Mouse (Mus musculus) MEL (cell line): ENCODE data around the gene Itprip. TPM values are rescaled to one million over a fixed set of nuclear protein-coding genes. Genes with fewer than 3 reads are reported as not detected.
A peak's percentile ranks its signal among the peaks of the same experiment; 100 is the strongest.

Experiments
- DNase-seq: peaks from one replicate; pipeline ENCODE4 v3.0.0; 2011; ENCODE audit warnings: low read depth, low spot score
- H3K27ac ChIP-seq: 2 replicates; pipeline ENCODE4 v1.5.1; 2012; ENCODE audit warnings: low read depth, mild to moderate bottlenecking, control low read depth, low read length, moderate library complexity; ENCODE audit not compliant: control insufficient read depth
- H3K27me3 ChIP-seq, 2 experiments: fragments of 150-350 bp in 1 of 2; sonication (generic) in 1 of 2; 2 replicates each; pipeline ENCODE4 v1.6.1; 2012; ENCODE audit warnings: low read length in 2 of 2, mild to moderate bottlenecking in 2 of 2, improper control_type of control experiment in 1 of 2, moderate library complexity in 1 of 2; ENCODE audit not compliant: insufficient read depth in 2 of 2, control insufficient read depth in 1 of 2
- H3K36me3 ChIP-seq, 2 experiments: 2 replicates each; pipeline ENCODE4 v1.6.1; 2012 to 2014; ENCODE audit warnings: low read length in 2 of 2, improper control_type of control experiment in 1 of 2, inconsistent platforms in 1 of 2, mild to moderate bottlenecking in 1 of 2; ENCODE audit not compliant: insufficient read depth in 2 of 2, control insufficient read depth in 1 of 2
- H3K4me1 ChIP-seq, 2 experiments: fragments of 150-350 bp in 1 of 2; sonication (generic) in 1 of 2; 2 replicates each; pipeline ENCODE4 v1.6.1; 2012; ENCODE audit warnings: low read length in 2 of 2, improper control_type of control experiment in 1 of 2, mild to moderate bottlenecking in 1 of 2; ENCODE audit not compliant: insufficient read depth in 2 of 2, control insufficient read depth in 1 of 2
- H3K4me3 ChIP-seq, 2 experiments: fragments of 150-350 bp in 1 of 2; sonication (generic) in 1 of 2; 2 replicates each; pipeline ENCODE4 v1.5.1; 2012; ENCODE audit warnings: low read depth in 2 of 2, low read length in 2 of 2, mild to moderate bottlenecking in 2 of 2, moderate library complexity in 2 of 2, control low read depth in 1 of 2, improper control_type of control experiment in 1 of 2; ENCODE audit not compliant: control insufficient read depth in 1 of 2, insufficient read depth in 1 of 2
- H3K79me2 ChIP-seq: 2 replicates; pipeline ENCODE4 v1.6.1; 2012; ENCODE audit warnings: mild to moderate bottlenecking, low read length, moderate library complexity; ENCODE audit not compliant: control insufficient read depth, poor library complexity, insufficient read depth
- H3K9ac ChIP-seq: 2 replicates; pipeline ENCODE4 v1.6.1; 2012; ENCODE audit warnings: low read depth, mild to moderate bottlenecking, control low read depth, low read length, moderate library complexity; ENCODE audit not compliant: control insufficient read depth, poor library complexity, severe bottlenecking
- H3K9me3 ChIP-seq: fragments of 150-350 bp; sonication (generic); replicated peaks from 2 replicates; pipeline ENCODE4 v1.6.1; 2012; ENCODE audit warnings: mild to moderate bottlenecking, low read length, improper control_type of control experiment, moderate library complexity; ENCODE audit not compliant: insufficient read depth
- E2F4 ChIP-seq: IDR thresholded peaks from 2 replicates; pipeline ENCODE4 v1.6.1; 2011; ENCODE audit warnings: low read depth, low read length, improper control_type of control experiment, borderline replicate concordance
- EP300 ChIP-seq, 2 experiments: IDR thresholded peaks; 2 replicates each; pipeline ENCODE4 v1.6.1; 2011; ENCODE audit warnings: improper control_type of control experiment in 2 of 2, low read length in 2 of 2, low read depth in 1 of 2, mild to moderate bottlenecking in 1 of 2
- ETS1 ChIP-seq: IDR thresholded peaks from 2 replicates; pipeline ENCODE4 v1.6.1; 2012; ENCODE audit warnings: low read depth, mild to moderate bottlenecking, inconsistent platforms, low read length, improper control_type of control experiment, moderate library complexity
- GABPA ChIP-seq: IDR thresholded peaks from 2 replicates; pipeline ENCODE4 v1.6.1; 2012; ENCODE audit warnings: low read depth, mild to moderate bottlenecking, inconsistent platforms, low read length, improper control_type of control experiment, moderate library complexity
- GATA1 ChIP-seq: IDR thresholded peaks from 2 replicates; pipeline ENCODE4 v1.6.1; 2011; ENCODE audit warnings: low read depth, low read length, improper control_type of control experiment
- KAT2A ChIP-seq: conservative IDR thresholded peaks from 2 replicates; pipeline ENCODE4 v1.6.1; 2012; ENCODE audit warnings: low read depth, low read length, improper control_type of control experiment, inconsistent platforms
- MAX ChIP-seq: IDR thresholded peaks from 2 replicates; pipeline ENCODE4 v1.6.1; 2011; ENCODE audit warnings: low read length, improper control_type of control experiment
- MYC ChIP-seq: IDR thresholded peaks from 2 replicates; pipeline ENCODE4 v1.6.1; 2011; ENCODE audit warnings: low read depth, mild to moderate bottlenecking, low read length, improper control_type of control experiment, moderate library complexity
- NELFE ChIP-seq: IDR thresholded peaks from 2 replicates; pipeline ENCODE4 v1.6.1; 2011; ENCODE audit warnings: low read depth, low read length, improper control_type of control experiment
- POLR2A ChIP-seq, 2 experiments: IDR thresholded peaks; 2 replicates each; pipeline ENCODE4 v1.6.1; 2011 to 2012; ENCODE audit warnings: low read length in 2 of 2, mild to moderate bottlenecking in 2 of 2, control low read depth in 1 of 2, improper control_type of control experiment in 1 of 2, low read depth in 1 of 2, moderate library complexity in 1 of 2; ENCODE audit not compliant: control insufficient read depth in 1 of 2, insufficient read depth in 1 of 2, poor library complexity in 1 of 2
- POLR2AphosphoS2 ChIP-seq: IDR thresholded peaks from 2 replicates; pipeline ENCODE4 v1.6.1; 2011; ENCODE audit warnings: low read length, improper control_type of control experiment
- RCOR1 ChIP-seq: IDR thresholded peaks from 2 replicates; pipeline ENCODE4 v1.6.1; 2012; ENCODE audit warnings: low read depth, mild to moderate bottlenecking, inconsistent platforms, low read length, improper control_type of control experiment
- SIN3A ChIP-seq: IDR thresholded peaks from 2 replicates; pipeline ENCODE4 v1.6.1; 2012; ENCODE audit warnings: low read length, improper control_type of control experiment, inconsistent platforms
- TBP ChIP-seq: IDR thresholded peaks from 2 replicates; pipeline ENCODE4 v1.8.0; 2011; ENCODE audit warnings: low read depth, low read length, improper control_type of control experiment
- TCF12 ChIP-seq: IDR thresholded peaks from 2 replicates; pipeline ENCODE4 v1.6.1; 2014; ENCODE audit warnings: low read depth, mild to moderate bottlenecking, inconsistent platforms, low read length, improper control_type of control experiment, moderate library complexity
- UBTF ChIP-seq: IDR thresholded peaks from 2 replicates; pipeline ENCODE4 v1.6.1; 2012; ENCODE audit warnings: low read depth, mild to moderate bottlenecking, inconsistent platforms, low read length, improper control_type of control experiment, moderate library complexity, borderline replicate concordance; ENCODE audit not compliant: insufficient read depth
- USF1 ChIP-seq: IDR thresholded peaks from 2 replicates; pipeline ENCODE4 v1.6.1; 2014; ENCODE audit warnings: low read depth, mild to moderate bottlenecking, inconsistent platforms, low read length, improper control_type of control experiment, moderate library complexity
- USF2 ChIP-seq, 2 experiments: IDR thresholded peaks; 2 replicates each; pipeline ENCODE4 v1.6.1; 2011 to 2012; ENCODE audit warnings: improper control_type of control experiment in 2 of 2, low read length in 2 of 2, borderline replicate concordance in 1 of 2, inconsistent platforms in 1 of 2, low read depth in 1 of 2, mild to moderate bottlenecking in 1 of 2; ENCODE audit not compliant: insufficient read depth in 1 of 2
- ZC3H11A ChIP-seq: IDR thresholded peaks from 2 replicates; pipeline ENCODE4 v1.6.1; 2012; ENCODE audit warnings: low read depth, mild to moderate bottlenecking, inconsistent platforms, low read length, improper control_type of control experiment
- ZMIZ1 ChIP-seq: IDR thresholded peaks from 2 replicates; pipeline ENCODE4 v1.6.1; 2012; ENCODE audit warnings: low read depth, mild to moderate bottlenecking, inconsistent platforms, low read length, improper control_type of control experiment, moderate library complexity
- polyA plus RNA-seq, 2 experiments: library from polyadenylated mRNA; stranded (reverse) in 1 of 2; unstranded in 1 of 2; fragments of >175 nt in 1 of 2; fragments of >200 nt in 1 of 2; gene quantifications; 2 replicates each; pipeline versions ENCODE4 v1.2.1 to v1.2.4; 2012; ENCODE audit warnings: low replicate concordance in 2 of 2, low read depth in 1 of 2; ENCODE audit not compliant: insufficient read length in 2 of 2, insufficient read depth in 1 of 2, missing spikeins in 1 of 2
- total RNA-seq: library from RNA; depleted of rRNA; stranded (reverse); fragments of 300-350 nt; gene quantifications from 2 replicates; pipeline ENCODE4 v1.2.3, GENCODE M21; 2012

Gene Itprip
- total and polyA plus RNA-seq, 3 experiments, result 26.3 to 26.9 TPM; not detected in 1

- no peak for DNase-seq
- Histone ChIP-seq H3K27ac (no peak overlapping the region), H3K79me2 (no peaks in the 10 kb centered on the region), H3K9me3 (no peaks in the 10 kb centered on the region), H3K4me1 (0 out of 4 replicates have a peak, but pooled peaks cover 0 to 3% of the 10 kb centered on the region in 2 experiments), H3K9ac (no peak overlapping the region), H3K27me3 (no peaks in the 10 kb centered on the region), H3K36me3 (peaks cover 0 to 2% of the 10 kb centered on the region in 2 experiments; a peak in 1 of 4 replicates)
- no peak for TF ChIP-seq ETS1
- TF ChIP-seq ZC3H11A, result no peak
- TF ChIP-seq MYC, result no peak
- TF ChIP-seq RCOR1, result no peak
- no peak for TF ChIP-seq GABPA
- TF ChIP-seq SIN3A, result no peak
- no peak for TF ChIP-seq NELFE
- TF ChIP-seq UBTF, result no peak
- no peak for TF ChIP-seq POLR2AphosphoS2
- no peak for TF ChIP-seq USF2 (IDR thresholded peaks at IDR 0.05; ENCODE audit: borderline replicate concordance in 1 of 2, insufficient read depth in 1 of 2, low read depth in 1 of 2, low read length in 2 of 2)
- no peak for TF ChIP-seq KAT2A
- no peak for TF ChIP-seq TBP
- no peak for TF ChIP-seq POLR2A (IDR thresholded peaks at IDR 0.05; ENCODE audit: control insufficient read depth in 1 of 2, insufficient read depth in 1 of 2, low read depth in 1 of 2, low read length in 2 of 2, poor library complexity in 1 of 2)
- TF ChIP-seq EP300 (IDR thresholded peaks at IDR 0.05; ENCODE audit: low read depth in 1 of 2, low read length in 2 of 2), result no peak
- no peak for TF ChIP-seq MAX
- TF ChIP-seq USF1, result no peak
- no peak for TF ChIP-seq ZMIZ1
- TF ChIP-seq, all 39 proteins: peak for 0
- no peak overlapping the region for H3K4me3 ChIP-seq
These were observed 32.5 kb downstream of the Itprip start for GRCm38 (mm10) chr19:47886617-47887016.

- peaks cover 0 to 2% of the 10 kb centered on the region in 2 experiments; a peak in 1 of 4 replicates for H3K36me3 ChIP-seq
- H3K9ac ChIP-seq, result no peak overlapping the region
- 0 out of 4 replicates have a peak, but pooled peaks cover 0 to 3% of the 10 kb centered on the region in 2 experiments for H3K4me1 ChIP-seq
- no peaks in the 10 kb centered on the region for H3K9me3 ChIP-seq
- TF ChIP-seq GATA1, result peak; percentile 59
- TF ChIP-seq EP300 (IDR thresholded peaks at IDR 0.05; ENCODE audit: low read depth in 1 of 2, low read length in 2 of 2), result 0 out of 4 replicates have a peak, but pooled peaks of 1 of the 2 experiments have one; percentile 26
- TF ChIP-seq TBP, result no peak
- TF ChIP-seq RCOR1, result peak; percentile 72
- TF ChIP-seq E2F4, result no peak
- no peak for TF ChIP-seq SIN3A
- TF ChIP-seq TCF12, result peak; percentile 39; the same call in 1 of the 2 replicates
- TF ChIP-seq, all 39 proteins: peak for 4
- no peaks in the 10 kb centered on the region for H3K79me2 ChIP-seq
- H3K27ac ChIP-seq, result no peak overlapping the region
- no peaks in the 10 kb centered on the region; a peak in 1 of 4 replicates for H3K27me3 ChIP-seq
- no peak overlapping the region for H3K4me3 ChIP-seq
- DNase-seq, result peak; percentile 41
These were observed 33.2 kb downstream of the Itprip start for GRCm38 (mm10) chr19:47885886-47886285.
